Mouse (Mus musculus) intestine, embryonic 14.5 days (tissue): Measurements from ENCODE around the gene Gm10959. TPM values are rescaled to one million over a fixed set of nuclear protein-coding genes. Genes with fewer than 3 reads are reported as not detected.
A peak's percentile ranks its signal among the peaks of the same experiment; 100 is the strongest.

Experiments
- ATAC-seq: fragments of 200-750 bp; cut with Nextera tagmentation; replicated peaks from 2 replicates; pipeline ENCODE4 v1.8.0; 2017; ENCODE audit warnings: low read depth, moderate number of reproducible peaks, moderate TSS enrichment, moderate library complexity; ENCODE audit not compliant: low FRiP score, low TSS enrichment
- DNase-seq: peaks from one replicate; pipeline ENCODE4 v3.0.0-alpha.2; 2018; ENCODE audit warnings: low spot score
- H3K27ac ChIP-seq: fragments of 300-500 bp; sonication (generic); 2 replicates; pipeline ENCODE4 v1.5.1; 2014; ENCODE audit warnings: low read depth, mild to moderate bottlenecking, control low read depth
- H3K27me3 ChIP-seq: fragments of 300-500 bp; sonication (generic); replicated peaks from 2 replicates; pipeline ENCODE4 v1.6.1; 2014; ENCODE audit warnings: low read length, control low read depth; ENCODE audit not compliant: control insufficient read depth, insufficient read depth
- H3K36me3 ChIP-seq: fragments of 300-500 bp; sonication (generic); 2 replicates; pipeline ENCODE4 v1.6.1; 2014; ENCODE audit warnings: low read length, control low read depth; ENCODE audit not compliant: control insufficient read depth, insufficient read depth
- H3K4me1 ChIP-seq: fragments of 300-500 bp; sonication (generic); replicated peaks from 2 replicates; pipeline ENCODE4 v1.6.1; 2014; ENCODE audit warnings: low read length, control low read depth, mixed read lengths; ENCODE audit not compliant: control insufficient read depth, insufficient read depth
- H3K4me2 ChIP-seq: fragments of 300-500 bp; sonication (generic); 2 replicates; pipeline ENCODE4 v1.6.1; 2014; ENCODE audit warnings: low read length
- H3K4me3 ChIP-seq: fragments of 300-500 bp; sonication (generic); 2 replicates; pipeline ENCODE4 v1.5.1; 2014; ENCODE audit warnings: low read depth, low read length, control low read depth, mixed read lengths
- H3K9ac ChIP-seq: fragments of 300-500 bp; sonication (generic); 2 replicates; pipeline ENCODE4 v1.6.1; 2014; ENCODE audit warnings: mild to moderate bottlenecking, low read length
- H3K9me3 ChIP-seq: fragments of 300-500 bp; sonication (generic); 2 replicates; pipeline ENCODE4 v1.6.1; 2016; ENCODE audit warnings: low read length, control low read depth; ENCODE audit not compliant: control insufficient read depth
- WGBS: fragments of 180-500 bp; shearing (Covaris S2); extraction: QIAGEN DNeasy Blood & Tissue Kit; methylation state at CpG from one replicate; pipeline ENCODE4 v1.1.7; 2014; 5-methylcytosine and 5-hydroxymethylcytosine counted together
- polyA plus RNA-seq: library from polyadenylated mRNA; unstranded; fragments of >200 nt; fragmentation: Nextera tagmentation; extraction: Ambion mirVana; gene quantifications from 2 replicates; pipeline ENCODE4 v1.2.1, GENCODE M21; 2014

Gm10959 gene
- polyA plus RNA-seq, 1 experiment from 2014 or later, result not detected

DNA sequence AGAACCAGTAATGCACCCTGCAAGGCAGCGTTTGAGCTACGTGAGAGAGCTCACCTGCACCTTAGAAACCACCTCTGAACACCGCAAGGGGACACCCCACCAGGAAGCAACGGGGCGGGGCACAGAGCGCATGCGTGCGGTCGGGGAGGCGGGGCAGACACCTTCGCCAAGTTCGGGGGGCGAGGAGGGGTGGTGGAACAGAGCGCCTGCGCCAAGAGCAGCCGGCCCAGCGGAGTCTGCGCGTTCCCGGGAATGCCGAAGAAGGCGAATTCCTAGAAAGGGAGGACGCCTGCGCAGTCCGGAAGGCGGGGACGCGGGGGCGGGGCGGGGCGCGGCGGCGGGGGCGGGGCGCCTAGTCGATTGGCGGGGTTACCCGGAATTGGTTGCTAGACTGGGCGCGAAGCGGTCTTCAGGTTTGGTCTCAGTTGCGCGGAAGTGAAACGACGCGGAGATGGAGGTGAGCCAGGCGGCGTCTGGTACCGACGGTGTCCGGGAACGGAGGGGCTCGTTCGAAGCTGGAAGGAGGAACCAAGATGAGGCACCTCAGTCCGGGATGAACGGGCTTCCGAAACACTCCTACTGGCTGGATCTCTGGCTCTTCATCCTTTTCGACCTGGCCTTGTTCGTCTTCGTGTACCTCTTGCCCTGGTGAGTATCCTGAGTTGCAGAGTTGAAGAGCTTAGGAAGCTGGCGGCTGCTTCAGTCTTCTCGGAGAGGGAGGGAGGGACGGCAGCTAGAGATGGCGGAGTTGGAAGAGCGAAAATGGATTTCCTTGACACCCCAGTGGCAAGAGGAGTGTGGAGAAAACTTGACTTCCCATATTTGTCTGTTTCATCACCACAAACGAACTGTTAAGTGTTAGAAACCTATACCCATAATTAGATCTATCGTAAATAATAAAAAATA lies 5.1 kb upstream of the Gm10959 start, which contains the start of gene 1810037I17Rik:
Gene 1810037I17Rik (plus strand): TSS at position 195 of the 906 bp plus-strand sequence.
- ATAC-seq, result peak; percentile 99
- Histone ChIP-seq H3K9ac (peak within 1 kb of the TSS; percentile 69), H3K36me3 (peaks cover 8% of the 10 kb centered on the region; the same call in 1 of the 2 replicates), H3K4me3 (peak within 1 kb of the TSS; percentile 71), H3K27me3 (no peaks in the 10 kb centered on the region), H3K4me1 (peaks cover 12% of the 10 kb centered on the region), H3K9me3 (no peaks in the 10 kb centered on the region), H3K4me2 (peak within 1 kb of the TSS; percentile 82), H3K27ac (peak within 1 kb of the TSS; percentile 83)
- WGBS, result under 1% methylated on average over 65 of the region's 68 CpGs
- peak; percentile 98 for DNase-seq

DNA sequence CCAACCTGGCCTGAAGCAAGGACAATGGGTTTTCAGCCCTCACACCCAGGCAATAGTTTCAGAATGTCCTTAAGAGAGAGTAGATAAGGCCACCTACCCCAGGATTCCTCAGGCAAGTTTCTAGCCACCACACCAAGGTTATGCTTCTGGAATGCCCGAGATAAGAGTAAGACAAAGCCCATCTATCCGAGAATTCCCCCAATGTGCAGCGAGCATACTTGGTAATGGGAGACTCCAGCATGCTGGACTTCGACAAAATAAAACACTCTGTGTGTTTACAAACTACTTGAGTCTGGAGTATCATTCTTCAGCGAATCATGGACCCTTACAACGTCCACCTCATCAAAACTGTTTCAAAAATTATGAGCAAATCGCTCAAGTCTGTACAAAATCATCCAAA lies 4.0 kb upstream of the Gm10959 start:
- peak overlapping the region; percentile 83 for H3K27ac ChIP-seq
- no peak for ATAC-seq
- 48% methylated on average over 7 of the region's 7 CpGs for WGBS

DNA sequence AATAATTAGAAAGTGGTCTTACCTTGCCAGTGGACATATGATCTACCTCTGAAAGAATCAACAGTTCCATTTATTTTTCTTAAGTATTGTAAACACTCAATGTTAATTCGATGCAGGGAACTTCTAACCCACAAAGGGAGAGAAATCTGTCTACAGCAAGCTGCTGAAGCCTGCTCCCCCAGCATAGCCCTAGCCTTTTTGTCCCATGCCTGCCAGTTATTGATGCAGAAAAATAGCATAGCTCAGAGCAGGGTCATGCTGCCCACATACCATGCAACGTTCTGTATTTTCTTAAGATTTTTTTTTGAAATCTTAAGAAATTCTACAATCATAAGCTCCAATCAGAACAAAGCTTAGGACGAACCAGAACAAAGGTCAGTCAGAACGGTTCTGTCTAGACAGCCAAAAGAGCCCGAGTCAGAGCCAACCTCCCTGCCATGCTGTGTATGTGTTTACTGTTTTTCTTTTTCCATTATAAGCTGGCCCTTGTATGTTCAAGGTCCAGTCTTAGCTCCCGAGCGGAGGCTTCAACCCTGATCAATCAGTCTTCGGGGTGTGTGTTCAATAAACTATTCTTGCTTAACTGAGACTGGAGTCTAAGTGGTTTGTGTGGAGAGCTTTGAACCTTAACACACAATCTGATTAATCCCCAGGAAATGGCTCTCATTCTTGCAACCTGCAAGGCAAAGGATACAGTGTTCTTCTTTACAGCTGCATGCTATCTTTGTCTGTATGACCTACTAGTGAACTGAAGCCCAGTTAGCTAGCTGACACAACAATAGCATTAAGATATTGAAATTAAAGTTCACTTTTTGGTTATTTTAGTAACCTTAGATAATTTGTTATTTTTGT lies 2.7 kb upstream of the Gm10959 start:
- no peak overlapping the region for H3K27ac ChIP-seq
- no peak overlapping the region for H3K4me2 ChIP-seq
- no peaks in the 10 kb centered on the region for H3K27me3 ChIP-seq
- 73% methylated on average over 8 of the region's 8 CpGs for WGBS
- peaks cover under 1% of the 10 kb centered on the region; the same call in 1 of the 2 replicates for H3K36me3 ChIP-seq
- DNase-seq (no peak), ATAC-seq (no peak)
- H3K4me1 ChIP-seq, result peaks cover 12% of the 10 kb centered on the region
- H3K4me3 ChIP-seq, result no peak overlapping the region
- no peak overlapping the region for H3K9ac ChIP-seq
- H3K9me3 ChIP-seq, result no peaks in the 10 kb centered on the region

More for the DNA sequence above, 4.0 kb upstream of the Gm10959 start:
- Histone ChIP-seq H3K4me1 (peaks cover 12% of the 10 kb centered on the region), H3K36me3 (peaks cover 8% of the 10 kb centered on the region; the same call in 1 of the 2 replicates), H3K9me3 (no peaks in the 10 kb centered on the region), H3K4me3 (peak overlapping the region; percentile 71), H3K27me3 (no peaks in the 10 kb centered on the region), H3K4me2 (peak overlapping the region; percentile 55), H3K9ac (no peak overlapping the region)
- DNase-seq, result no peak

GRCm38 (mm10) chr3:122920572-122921435 lies 1.6 kb upstream of the Gm10959 start:
- Histone ChIP-seq H3K27me3 (no peaks in the 10 kb centered on the region), H3K9me3 (no peaks in the 10 kb centered on the region), H3K4me2 (no peak overlapping the region), H3K36me3 (no peaks in the 10 kb centered on the region), H3K27ac (no peak overlapping the region), H3K9ac (no peak overlapping the region), H3K4me1 (peaks cover 9% of the 10 kb centered on the region), H3K4me3 (no peak overlapping the region)
- DNase-seq (no peak), ATAC-seq (no peak)
- 66% methylated on average over 8 of the region's 8 CpGs for WGBS

DNA sequence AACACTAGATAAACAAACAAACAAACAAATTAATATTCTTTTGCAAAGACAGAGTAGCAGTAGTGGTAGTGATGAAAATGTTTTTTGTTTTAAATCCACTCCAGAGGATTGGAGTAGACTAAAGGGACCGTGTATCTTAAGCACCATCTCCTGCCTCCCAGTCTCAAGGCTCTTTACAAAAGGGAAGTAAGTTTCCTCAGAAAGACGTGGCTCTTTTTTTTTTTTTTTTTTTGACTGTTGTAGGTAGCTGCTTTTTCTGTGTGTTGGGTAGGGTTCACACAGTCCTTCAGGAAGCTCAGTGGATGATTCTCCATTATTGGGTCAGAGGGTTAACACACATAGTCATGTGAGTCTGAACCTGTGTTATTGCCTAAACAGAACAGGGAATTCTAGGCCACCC lies 488 bp downstream of the Gm10959 start:
- WGBS, result 70% methylated on average over 2 of the region's 2 CpGs
- Histone ChIP-seq H3K27me3 (no peaks in the 10 kb centered on the region), H3K4me2 (no peak overlapping the region), H3K4me3 (no peak overlapping the region), H3K4me1 (peaks cover 5% of the 10 kb centered on the region; the same call in 1 of the 2 replicates), H3K27ac (no peak overlapping the region), H3K36me3 (no peaks in the 10 kb centered on the region), H3K9ac (no peak overlapping the region), H3K9me3 (no peaks in the 10 kb centered on the region)
- DNase-seq (no peak), ATAC-seq (no peak)

DNA sequence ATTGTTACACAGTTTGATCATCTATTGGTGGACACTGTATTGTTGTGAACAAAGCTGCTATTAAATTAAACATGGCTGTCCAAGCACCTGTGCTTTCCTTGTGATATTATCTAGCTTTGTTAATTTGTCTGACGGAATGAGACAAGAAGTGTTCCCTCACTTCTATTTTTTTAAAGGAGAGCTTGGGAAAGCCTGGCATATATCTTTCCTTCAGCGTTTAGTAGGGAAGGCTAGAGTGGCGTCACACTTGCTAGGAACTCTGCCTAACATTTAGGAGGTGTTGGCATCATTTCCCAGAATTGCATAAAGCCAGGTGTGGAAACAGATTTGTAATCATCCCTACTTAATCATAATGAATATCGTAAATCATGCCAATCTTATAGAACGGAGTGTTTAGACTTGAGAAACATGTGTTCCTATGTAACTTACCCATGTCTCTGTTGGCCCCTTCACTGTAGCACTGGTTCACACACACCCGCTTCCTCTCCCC lies 2.9 kb downstream of the Gm10959 start:
- Histone ChIP-seq H3K27me3 (no peaks in the 10 kb centered on the region), H3K36me3 (no peaks in the 10 kb centered on the region), H3K4me3 (no peak overlapping the region), H3K27ac (no peak overlapping the region), H3K4me1 (no peaks in the 10 kb centered on the region), H3K4me2 (no peak overlapping the region), H3K9me3 (no peaks in the 10 kb centered on the region), H3K9ac (no peak overlapping the region)
- whole genome bisulfite sequencing, result 77% methylated on average over 6 of the region's 6 CpGs
- DNase-seq (no peak), ATAC-seq (no peak)

DNA sequence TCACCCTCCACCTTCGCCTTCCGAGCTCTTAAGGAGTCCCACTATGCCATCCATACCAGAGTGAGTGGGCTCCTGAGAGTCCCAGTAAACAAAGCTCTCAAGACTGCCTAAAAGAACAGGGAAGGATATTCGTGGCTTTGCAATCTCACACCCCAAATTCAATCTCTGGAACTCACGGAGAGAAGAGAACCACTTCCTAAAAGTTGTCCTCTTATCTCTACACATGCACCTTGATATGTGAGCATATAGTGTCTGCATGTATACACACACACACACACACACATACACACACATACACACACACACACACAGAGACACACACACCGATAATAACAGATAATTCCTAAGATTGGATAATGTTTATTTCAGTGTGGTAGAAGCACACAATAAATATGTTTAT lies 3.7 kb downstream of the Gm10959 start:
- no peaks in the 10 kb centered on the region for H3K27me3 ChIP-seq
- no peaks in the 10 kb centered on the region for H3K9me3 ChIP-seq
- H3K27ac ChIP-seq, result no peak overlapping the region
- ATAC-seq, result no peak
- H3K4me1 ChIP-seq, result no peaks in the 10 kb centered on the region
- H3K9ac ChIP-seq, result no peak overlapping the region
- no peak overlapping the region for H3K4me3 ChIP-seq
- H3K36me3 ChIP-seq, result no peaks in the 10 kb centered on the region
- DNase-seq, result no peak
- 83% methylated on average over 5 of the region's 5 CpGs for WGBS
- no peak overlapping the region for H3K4me2 ChIP-seq

DNA sequence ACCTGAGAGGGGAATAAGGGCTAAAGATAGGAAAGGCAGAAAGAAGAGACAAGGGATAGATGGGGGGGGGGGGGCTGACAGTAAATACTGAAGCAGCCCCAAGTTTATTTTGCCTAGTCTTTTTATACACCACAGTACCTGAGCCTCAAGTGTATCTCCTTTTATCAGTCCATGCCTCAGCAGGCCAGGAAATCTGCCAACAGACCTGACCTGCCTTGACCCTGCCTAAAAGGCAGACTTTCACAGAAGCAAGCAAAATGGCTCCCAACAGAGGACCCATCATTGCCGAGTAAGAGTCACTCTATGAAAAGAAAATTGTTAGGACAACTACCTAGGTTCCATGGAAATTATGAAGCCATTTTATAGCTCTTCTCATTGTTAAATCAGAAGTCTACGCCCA lies 11.3 kb downstream of the Gm10959 start:
- Histone ChIP-seq H3K27me3 (no peaks in the 10 kb centered on the region), H3K4me2 (no peak overlapping the region), H3K4me1 (0 out of 2 replicates have a peak, but pooled peaks cover 4% of the 10 kb centered on the region), H3K9ac (no peak overlapping the region), H3K36me3 (no peaks in the 10 kb centered on the region), H3K27ac (no peak overlapping the region), H3K4me3 (no peak overlapping the region), H3K9me3 (no peaks in the 10 kb centered on the region)
- no peak for DNase-seq
- 91% methylated on average over 2 of the region's 2 CpGs for WGBS
- no peak for ATAC-seq
